Comparison of ENCODE assay signal across 19 mouse cellular contexts in the genomic region with DNA sequence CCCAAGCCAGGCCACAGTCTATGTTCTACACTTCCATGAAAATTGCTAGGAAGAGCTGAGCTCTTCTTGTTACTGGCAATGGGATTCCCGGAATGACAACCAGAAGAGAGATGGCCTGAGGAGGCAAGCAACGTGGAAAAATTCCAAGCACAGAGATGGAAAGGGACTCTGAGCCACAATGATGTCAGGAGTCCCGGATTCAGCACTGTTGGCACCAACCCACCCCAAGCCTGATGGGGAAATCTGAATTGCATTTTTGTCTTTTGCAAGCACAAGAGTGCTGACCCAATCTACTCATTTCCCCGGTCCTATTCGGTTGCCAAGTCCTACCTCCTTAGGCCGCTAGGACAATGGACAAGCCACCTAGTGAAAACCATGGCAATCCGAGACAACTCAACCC.
A peak's percentile ranks its signal among the peaks of the same experiment; 100 is the strongest.
DNase-seq lines count a peak whose midpoint lies in the region; ATAC-seq lines count a peak whose summit lies in the region.
"Had no signal": no experiment of that assay in that cellular context is flagged by ENCODE, and none has a peak within 500 bp of the region (broad histone marks: within the 10 kb centered on the region; RNA-seq: fewer than 3 reads in every experiment).

No protein-coding gene starts in this region.

- H3K27me3 ChIP-seq in heart, embryonic 11.5 days (ENCODE audit: control insufficient read depth, insufficient read depth, low read length): no peaks in the 10 kb centered on the region
- H3K27me3 ChIP-seq: embryonic facial prominence, embryonic 15.5 days; heart, embryonic 13.5 days; hindbrain, embryonic 13.5 days had no signal

- no peak for ATAC-seq in heart, embryonic 11.5 days (replicated peaks; ENCODE audit: insufficient number of reproducible peaks, low FRiP score, low TSS enrichment)
- ATAC-seq: forebrain, embryonic 13.5 days; intestine, postnatal 0 days; liver, postnatal 0 days had no signal

- H3K4me2 ChIP-seq in heart, embryonic 11.5 days: no peak overlapping the region
- H3K4me2 ChIP-seq: embryonic facial prominence, embryonic 15.5 days; forebrain, embryonic 13.5 days; heart, embryonic 13.5 days; hindbrain, embryonic 13.5 days had no signal

- H3K9ac ChIP-seq in heart, embryonic 11.5 days (ENCODE audit: low read depth, low read length): no peak overlapping the region
- H3K9ac ChIP-seq: embryonic facial prominence, embryonic 15.5 days; forebrain, embryonic 13.5 days; heart, embryonic 13.5 days; hindbrain, embryonic 13.5 days; liver, postnatal 0 days had no signal

- no peak overlapping the region for H3K4me3 ChIP-seq in heart, embryonic 11.5 days (ENCODE audit: low read depth, low read length)
- H3K4me3 ChIP-seq: embryonic facial prominence, embryonic 15.5 days; forebrain, embryonic 13.5 days; heart, embryonic 13.5 days; hindbrain, embryonic 13.5 days; layer of hippocampus, adult 2 months; left cerebral cortex, adult 2 months had no signal

- H3K36me3 ChIP-seq in heart, embryonic 11.5 days (ENCODE audit: control insufficient read depth, insufficient read depth, low read length): no peaks in the 10 kb centered on the region
- H3K36me3 ChIP-seq: embryonic facial prominence, embryonic 15.5 days; G1E; heart, embryonic 13.5 days; hindbrain, embryonic 13.5 days had no signal

- no peaks in the 10 kb centered on the region for H3K9me3 ChIP-seq in heart, embryonic 11.5 days (replicated peaks; ENCODE audit: control insufficient read depth, low read length)
- H3K9me3 ChIP-seq: embryonic facial prominence, embryonic 15.5 days; forebrain, embryonic 13.5 days; G1E; heart, embryonic 13.5 days; hindbrain, embryonic 13.5 days had no signal

- DNase-seq in heart, adult 18-20 months: peak; percentile 31 to 38
- peak; percentile 70 for DNase-seq in 3T3-L1 (ENCODE audit: low read depth, low spot score)
- DNase-seq in adrenal gland, postnatal 14 days: peak; percentile 52
- peak; percentile 28 for DNase-seq in lung, postnatal 14 days
- DNase-seq in spleen, postnatal 4 days (ENCODE audit: low spot score in 2 of 2): no peak
- no peak for DNase-seq in embryo, embryonic 11 days
- DNase-seq: cerebellum, adult 8-10 months; liver, postnatal 0 days; right cerebral cortex, adult 18-20 months had no signal

- 0 out of 2 replicates have a peak, but pooled peaks cover under 1% of the 10 kb centered on the region for H3K4me1 ChIP-seq in heart, embryonic 11.5 days (ENCODE audit: control insufficient read depth, insufficient read depth, low read length)
- H3K4me1 ChIP-seq: embryonic facial prominence, embryonic 15.5 days; hindbrain, embryonic 13.5 days had no signal

- no peak overlapping the region for H3K27ac ChIP-seq in heart, embryonic 11.5 days (ENCODE audit: low read depth, low read length)
- H3K27ac ChIP-seq: embryonic facial prominence, embryonic 15.5 days; forebrain, embryonic 13.5 days; heart, embryonic 13.5 days; hindbrain, embryonic 13.5 days; kidney, postnatal 0 days; layer of hippocampus, adult 2 months; left cerebral cortex, adult 2 months had no signal

- WGBS in heart, embryonic 11.5 days (ENCODE audit: insufficient replicate concordance): 85% methylated on average over 7 of the region's 7 CpGs

Comparison
In these comparisons a context has a peak if more than half of its experiments do, and no peak if none do; other contexts are left out.
1. DNase-seq: peak in heart, adult 18-20 months (2 of 2), 3T3-L1 (single experiment), adrenal gland, postnatal 14 days (single experiment) and lung, postnatal 14 days (single experiment); none in spleen, postnatal 4 days (0 of 2) and embryo, embryonic 11 days (single experiment).